ENCODE assay signal across 20 mouse cellular contexts in the genomic region with DNA sequence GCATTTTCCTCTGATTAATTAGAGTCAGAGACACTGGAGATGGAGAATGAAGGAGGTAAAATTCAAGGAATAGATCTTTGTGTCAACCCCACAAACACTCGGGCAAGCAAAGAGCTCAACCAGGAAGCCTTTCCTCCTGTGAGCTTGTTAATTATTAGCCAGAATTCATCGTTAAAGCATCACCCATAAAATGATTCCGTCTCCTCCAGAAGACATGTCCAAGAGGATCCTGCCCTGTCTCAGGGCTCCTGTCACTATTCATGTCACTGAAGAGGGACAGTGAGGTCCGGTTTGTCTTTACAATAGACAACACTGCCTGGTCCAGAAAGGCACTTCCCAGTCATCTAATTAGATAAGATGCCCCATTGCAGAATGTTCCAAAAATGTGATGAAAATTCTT. TPM values are rescaled to one million over a fixed set of nuclear protein-coding genes. Genes with fewer than 3 reads are reported as not detected.
"Had no signal": no experiment of that assay in that cellular context is flagged by ENCODE, and none has a peak within 500 bp of the region (broad histone marks: within the 10 kb centered on the region; RNA-seq: fewer than 3 reads in every experiment).

No protein-coding gene starts in this region.

- DNase-seq: lung, adult 2 months; lung, postnatal 14 days; lung, postnatal 36 days; right cerebral cortex, postnatal 14 days; thymus, adult 2 months; thymus, postnatal 25 days; thymus, postnatal 4 days had no signal

- ATAC-seq: lung, postnatal 0 days; midbrain, embryonic 13.5 days; midbrain, embryonic 15.5 days had no signal

- H3K27ac ChIP-seq: lung, embryonic 15.5 days; macrophage; midbrain, embryonic 13.5 days; midbrain, embryonic 15.5 days; neural tube, embryonic 12.5 days; stomach, embryonic 15.5 days; stomach, postnatal 0 days had no signal

- H3K4me1 ChIP-seq: lung, embryonic 15.5 days; megakaryocyte, embryonic 14.5 days; neural tube, embryonic 12.5 days; stomach, embryonic 15.5 days had no signal

- H3K4me3 ChIP-seq: lung, embryonic 15.5 days; megakaryocyte, embryonic 14.5 days; midbrain, embryonic 13.5 days; midbrain, embryonic 15.5 days; neural tube, embryonic 12.5 days; stomach, embryonic 15.5 days had no signal

- H3K9me3 ChIP-seq: lung, embryonic 15.5 days; midbrain, embryonic 13.5 days; midbrain, embryonic 15.5 days; neural tube, embryonic 12.5 days; stomach, embryonic 15.5 days had no signal

- H3K4me2 ChIP-seq: lung, embryonic 15.5 days; midbrain, embryonic 11.5 days; midbrain, embryonic 13.5 days; midbrain, embryonic 15.5 days; neural tube, embryonic 12.5 days; stomach, embryonic 15.5 days had no signal

- H3K9ac ChIP-seq: lung, embryonic 15.5 days; midbrain, embryonic 13.5 days; midbrain, embryonic 15.5 days; neural tube, embryonic 12.5 days; stomach, embryonic 15.5 days had no signal

- H3K36me3 ChIP-seq: lung, embryonic 15.5 days; midbrain, embryonic 13.5 days; midbrain, embryonic 15.5 days; neural tube, embryonic 12.5 days; stomach, embryonic 15.5 days had no signal

- H3K27me3 ChIP-seq: lung, embryonic 15.5 days; megakaryocyte, embryonic 14.5 days; midbrain, embryonic 13.5 days; midbrain, embryonic 15.5 days; neural tube, embryonic 12.5 days; stomach, embryonic 15.5 days had no signal

RNA-seq across cellular contexts. Expression of gene Rgs7, which starts 7.2 kb away (rescaled TPM):
- total RNA-seq: megakaryocyte progenitor cell, adult 5-6 weeks; monocyte, adult 5-6 weeks; neutrophil, adult 5-6 weeks had no signal
- polyA plus RNA-seq: macrophage had no signal
